Comparison of ENCODE assay signal across 8 mouse cellular contexts in the genomic region with DNA sequence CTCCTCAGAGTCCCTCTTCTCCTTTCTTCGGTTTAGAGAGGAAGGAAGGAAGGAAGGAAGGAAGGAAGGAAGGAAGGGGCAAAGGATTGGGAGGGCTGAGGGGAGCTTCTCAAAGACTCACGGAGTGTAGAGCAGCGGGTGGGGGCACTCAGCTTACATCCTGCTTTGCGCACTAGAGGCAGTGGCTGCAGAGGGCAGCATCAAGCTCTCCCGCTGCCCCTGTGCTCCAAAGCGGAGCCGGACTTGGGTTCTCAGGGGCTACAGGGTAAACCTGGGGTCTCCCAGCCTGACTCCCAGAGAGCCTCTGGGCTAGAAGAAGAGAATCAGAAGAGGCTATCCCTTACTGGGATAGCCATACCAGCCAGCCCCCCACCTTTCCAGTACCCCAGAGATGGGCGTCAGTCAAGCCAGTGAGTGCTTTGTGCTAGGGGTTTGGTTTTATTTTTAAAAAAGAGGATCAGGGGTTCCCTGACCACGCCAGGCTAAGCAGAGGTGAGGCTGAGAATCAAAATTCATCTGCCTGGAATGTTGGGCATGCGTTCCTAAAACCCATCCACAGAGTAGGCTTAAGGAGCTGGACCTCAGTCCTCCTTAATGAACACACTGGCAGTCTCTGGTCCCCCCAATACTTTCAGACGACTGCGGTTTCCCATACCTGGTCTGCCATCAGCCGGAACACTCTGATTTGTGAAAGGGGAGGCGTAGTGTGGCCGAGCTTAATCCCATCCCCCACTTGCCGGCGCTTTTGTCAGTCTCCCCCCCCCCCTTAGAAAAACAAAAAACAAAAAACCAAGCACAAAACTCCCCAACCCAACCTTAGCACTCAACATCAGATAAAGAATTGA. TPM values are rescaled to one million over a fixed set of nuclear protein-coding genes. Genes with fewer than 3 reads are reported as not detected.
DNase-seq lines count a peak whose midpoint lies in the region; ATAC-seq and TF ChIP-seq lines count a peak whose summit lies in the region.

No protein-coding gene starts in this region.

- TF ChIP-seq EP300 in lung, postnatal 0 days (IDR thresholded peaks at IDR 0.05) = no peak

- no peaks in the 10 kb centered on the region for H3K36me3 ChIP-seq in lung, postnatal 0 days (ENCODE audit: insufficient read depth, low read length)
- H3K36me3 ChIP-seq in limb, embryonic 10.5 days = peaks cover 14% of the 10 kb centered on the region
- no peaks in the 10 kb centered on the region for H3K36me3 ChIP-seq in stomach, embryonic 15.5 days

- peak; percentile 63 to 64 for DNase-seq in cerebellum, postnatal 14 days
- no peak for DNase-seq in cerebellum, adult 9-11 months
- no peak for DNase-seq in lung, postnatal 0 days (ENCODE audit: low spot score)
- DNase-seq in lung, postnatal 10 days = no peak
- peak; percentile 54 for DNase-seq in limb, embryonic 10.5 days (ENCODE audit: low spot score)
- no peak for DNase-seq in urinary bladder, adult 2 months (ENCODE audit: low spot score)
- DNase-seq in ovary, postnatal 10 days (ENCODE audit: low spot score) = no peak

- H3K4me1 ChIP-seq in lung, postnatal 0 days (ENCODE audit: insufficient read depth, low read depth, low read length) = peaks cover 20% of the 10 kb centered on the region
- peaks cover 98% of the 10 kb centered on the region for H3K4me1 ChIP-seq in limb, embryonic 10.5 days
- H3K4me1 ChIP-seq in stomach, embryonic 15.5 days = peaks cover 66% of the 10 kb centered on the region

- H3K9ac ChIP-seq in lung, postnatal 0 days (replicated peaks; ENCODE audit: low read depth) = no peak overlapping the region
- H3K9ac ChIP-seq in stomach, embryonic 15.5 days = no peak overlapping the region; the same call in 1 of the 2 replicates

- TF ChIP-seq CTCF in lung, postnatal 0 days (IDR thresholded peaks at IDR 0.05) = 0 out of 2 replicates have a peak, but pooled peaks have one; percentile 22

- peaks cover 20% of the 10 kb centered on the region for H3K27me3 ChIP-seq in lung, postnatal 0 days (replicated peaks; ENCODE audit: insufficient read depth, low read length)
- peaks cover 34% of the 10 kb centered on the region for H3K27me3 ChIP-seq in limb, embryonic 10.5 days (ENCODE audit: low read depth, poor library complexity, severe bottlenecking)
- peaks cover 40% of the 10 kb centered on the region for H3K27me3 ChIP-seq in stomach, embryonic 15.5 days (replicated peaks)

- ATAC-seq in lung, postnatal 0 days = no peak
- ATAC-seq in stomach, embryonic 15.5 days (ENCODE audit: insufficient read depth, low FRiP score, low read depth) = no peak

- H3K4me3 ChIP-seq in lung, postnatal 0 days (ENCODE audit: low read depth, low read length) = peak overlapping the region; percentile 53
- peak overlapping the region; percentile 89 for H3K4me3 ChIP-seq in limb, embryonic 10.5 days
- H3K4me3 ChIP-seq in stomach, embryonic 15.5 days (replicated peaks) = peak overlapping the region; percentile 58

- H3K9me3 ChIP-seq in lung, postnatal 0 days (ENCODE audit: low read length) = no peaks in the 10 kb centered on the region
- no peaks in the 10 kb centered on the region for H3K9me3 ChIP-seq in limb, embryonic 10.5 days (replicated peaks)
- no peaks in the 10 kb centered on the region for H3K9me3 ChIP-seq in stomach, embryonic 15.5 days

- H3K27ac ChIP-seq in lung, postnatal 0 days (ENCODE audit: low read length) = no peak overlapping the region
- H3K27ac ChIP-seq in limb, embryonic 10.5 days = peak overlapping the region; percentile 94
- peak overlapping the region; percentile 6; the same call in 1 of the 2 replicates for H3K27ac ChIP-seq in stomach, embryonic 15.5 days

- 10% methylated on average over 17 of the region's 17 CpGs for WGBS in lung, postnatal 0 days
- 3% methylated on average over 17 of the region's 17 CpGs for WGBS in limb, embryonic 10.5 days
- 10% methylated on average over 17 of the region's 17 CpGs for WGBS in stomach, embryonic 15.5 days

- H3K4me2 ChIP-seq in lung, postnatal 0 days (replicated peaks; ENCODE audit: low read depth, low read length) = peak overlapping the region; percentile 85
- peak overlapping the region; percentile 80 for H3K4me2 ChIP-seq in stomach, embryonic 15.5 days

RNA-seq across cellular contexts. Expression of a gene that starts 2.0 kb away (rescaled TPM):
- polyA plus RNA-seq in lung, postnatal 0 days (2015; fragmentation: Nextera tagmentation; extraction: Ambion mirVana) = 1.4 and 3.1 TPM in 2 replicates
- 12.7 and 21.4 TPM in 2 replicates for polyA plus RNA-seq in limb, embryonic 10.5 days (2016; fragmentation: Nextera tagmentation; extraction: Ambion mirVana)
- polyA plus RNA-seq in stomach, embryonic 15.5 days (2015; fragmentation: Nextera tagmentation; extraction: Ambion mirVana) = 7.8 and 8.3 TPM in 2 replicates
- 2.6 and 2.9 TPM in 2 replicates for polyA plus RNA-seq in urinary bladder, adult 2 months (2012; rRNA removed)

RNA-seq across cellular contexts. Expression of a gene that starts 14.0 kb away (rescaled TPM):
- 0.14 TPM in 1 of 2 replicates, not detected in the other for polyA plus RNA-seq in lung, postnatal 0 days (2015; fragmentation: Nextera tagmentation; extraction: Ambion mirVana)
- polyA plus RNA-seq in limb, embryonic 10.5 days (2016; fragmentation: Nextera tagmentation; extraction: Ambion mirVana) = 0.05 TPM in 1 of 2 replicates, not detected in the other
- polyA plus RNA-seq in stomach, embryonic 15.5 days (2015; fragmentation: Nextera tagmentation; extraction: Ambion mirVana) = 0.17 and 0.45 TPM in 2 replicates
- polyA plus RNA-seq in urinary bladder, adult 2 months (2012; rRNA removed) = 0.06 TPM in 1 of 2 replicates, not detected in the other

RNA-seq across cellular contexts. Expression of a gene that starts 27.8 kb away (rescaled TPM):
- 33.2 and 34.5 TPM in 2 replicates for polyA plus RNA-seq in lung, postnatal 0 days (2015; fragmentation: Nextera tagmentation; extraction: Ambion mirVana)
- polyA plus RNA-seq in limb, embryonic 10.5 days (2016; fragmentation: Nextera tagmentation; extraction: Ambion mirVana) = 3.0 and 3.6 TPM in 2 replicates
- polyA plus RNA-seq in stomach, embryonic 15.5 days (2015; fragmentation: Nextera tagmentation; extraction: Ambion mirVana) = 12.0 and 12.4 TPM in 2 replicates
- 28.5 and 34.1 TPM in 2 replicates for polyA plus RNA-seq in urinary bladder, adult 2 months (2012; rRNA removed)

RNA-seq across cellular contexts. Expression of a gene that starts 49.6 kb away (rescaled TPM):
- polyA plus RNA-seq in lung, postnatal 0 days (2015; fragmentation: Nextera tagmentation; extraction: Ambion mirVana) = 3.1 and 4.7 TPM in 2 replicates
- polyA plus RNA-seq in limb, embryonic 10.5 days (2016; fragmentation: Nextera tagmentation; extraction: Ambion mirVana) = 2.7 and 5.0 TPM in 2 replicates
- polyA plus RNA-seq in stomach, embryonic 15.5 days (2015; fragmentation: Nextera tagmentation; extraction: Ambion mirVana) = 1.9 and 2.7 TPM in 2 replicates
- 1.7 and 2.0 TPM in 2 replicates for polyA plus RNA-seq in urinary bladder, adult 2 months (2012; rRNA removed)

Comparison
In these comparisons a context has a peak if more than half of its experiments do, and no peak if none do; other contexts are left out.
1. DNase-seq: peak in cerebellum, postnatal 14 days (2 of 2) and limb, embryonic 10.5 days (single experiment); none in cerebellum, adult 9-11 months (single experiment), lung, postnatal 0 days (single experiment), lung, postnatal 10 days (single experiment), urinary bladder, adult 2 months (single experiment) and ovary, postnatal 10 days (single experiment).
2. Peak in every context shown above with its lines, with median percentiles within 50 percentile points of each other: H3K4me3 ChIP-seq.